Mouse (Mus musculus) embryonic facial prominence, embryonic 12.5 days (tissue): ENCODE data around the gene Gramd1b. TPM values are rescaled to one million over a fixed set of nuclear protein-coding genes. Genes with fewer than 3 reads are reported as not detected.

ENCODE experiments used
- ATAC-seq: fragments of 200-750 bp; cut with Nextera tagmentation; 2 replicates; pipeline ENCODE4 v1.8.0; 2017; ENCODE audit not compliant: insufficient number of reproducible peaks, insufficient read depth, low FRiP score, low TSS enrichment
- H3K27ac ChIP-seq: fragments of 300-500 bp; sonication (generic); 2 replicates; pipeline ENCODE4 v1.5.1; 2016; ENCODE audit warnings: mild to moderate bottlenecking
- H3K27me3 ChIP-seq: fragments of 300-500 bp; sonication (generic); 2 replicates; pipeline ENCODE4 v1.6.1; 2016; ENCODE audit warnings: mild to moderate bottlenecking, moderate library complexity
- H3K36me3 ChIP-seq: fragments of 300-500 bp; sonication (generic); 2 replicates; pipeline ENCODE4 v1.6.1; 2016; ENCODE audit warnings: mild to moderate bottlenecking
- H3K4me1 ChIP-seq: fragments of 300-500 bp; sonication (generic); 2 replicates; pipeline ENCODE4 v1.6.1; 2016
- H3K4me2 ChIP-seq: fragments of 300-500 bp; sonication (generic); replicated peaks from 2 replicates; pipeline ENCODE4 v1.6.1; 2016; ENCODE audit warnings: mild to moderate bottlenecking, moderate library complexity
- H3K4me3 ChIP-seq: fragments of 300-500 bp; sonication (generic); 2 replicates; pipeline ENCODE4 v1.5.1; 2016; ENCODE audit warnings: mild to moderate bottlenecking
- H3K9ac ChIP-seq: fragments of 300-500 bp; sonication (generic); 2 replicates; pipeline ENCODE4 v1.6.1; 2016; ENCODE audit warnings: mild to moderate bottlenecking, moderate library complexity
- H3K9me3 ChIP-seq: fragments of 300-500 bp; sonication (generic); 2 replicates; pipeline ENCODE4 v1.6.1; 2016; ENCODE audit warnings: mild to moderate bottlenecking, moderate library complexity
- WGBS: fragments of 180-500 bp; shearing (Covaris S2); methylation state at CpG from one replicate; pipeline ENCODE4 v1.1.7; 2016; 5-methylcytosine and 5-hydroxymethylcytosine counted together
- polyA plus RNA-seq: library from polyadenylated mRNA; unstranded; fragments of >200 nt; fragmentation: Nextera tagmentation; extraction: Ambion mirVana; gene quantifications from 2 replicates; pipeline ENCODE4 v1.2.1, GENCODE M21; 2016

The Gramd1b gene
- polyA plus RNA-seq, 1 experiment from 2014 or later = 5.0 TPM

- Histone ChIP-seq H3K4me2 (no peak overlapping the region), H3K27me3 (no peaks in the 10 kb centered on the region), H3K4me3 (no peak overlapping the region), H3K9me3 (no peaks in the 10 kb centered on the region), H3K36me3 (no peaks in the 10 kb centered on the region), H3K9ac (no peak overlapping the region), H3K27ac (no peak overlapping the region), H3K4me1 (peaks cover 24% of the 10 kb centered on the region)
- WGBS = 46% methylated on average over 3 of the region's 5 CpGs
- no peak for ATAC-seq
Measured at GRCm38 (mm10) chr9:40374992-40375391, 156.2 kb downstream of the Gramd1b start.

- ATAC-seq = no peak
- H3K9me3 ChIP-seq = no peaks in the 10 kb centered on the region
- H3K4me1 ChIP-seq = peaks cover 24% of the 10 kb centered on the region
- 60% methylated on average over 6 of the region's 6 CpGs for WGBS
- H3K36me3 ChIP-seq = no peaks in the 10 kb centered on the region
- no peak overlapping the region for H3K4me3 ChIP-seq
- no peak overlapping the region for H3K9ac ChIP-seq
- H3K27me3 ChIP-seq = no peaks in the 10 kb centered on the region
- no peak overlapping the region for H3K4me2 ChIP-seq
- no peak overlapping the region for H3K27ac ChIP-seq
Measured at GRCm38 (mm10) chr9:40374533-40374971, 156.6 kb downstream of the Gramd1b start.

GRCm38 (mm10) chr9:40374052-40374451, 157.1 kb downstream of the Gramd1b start:
- H3K4me3 ChIP-seq = no peak overlapping the region
- H3K27me3 ChIP-seq = no peaks in the 10 kb centered on the region
- no peak overlapping the region for H3K9ac ChIP-seq
- no peaks in the 10 kb centered on the region for H3K9me3 ChIP-seq
- ATAC-seq = no peak
- no peak overlapping the region for H3K27ac ChIP-seq
- H3K4me1 ChIP-seq = peaks cover 24% of the 10 kb centered on the region
- H3K36me3 ChIP-seq = no peaks in the 10 kb centered on the region
- WGBS = 79% methylated on average over 11 of the region's 11 CpGs
- no peak overlapping the region for H3K4me2 ChIP-seq

- H3K27me3 ChIP-seq = no peaks in the 10 kb centered on the region
- no peak overlapping the region for H3K27ac ChIP-seq
- WGBS = 78% methylated on average over 4 of the region's 4 CpGs
- no peak overlapping the region for H3K9ac ChIP-seq
- H3K9me3 ChIP-seq = no peaks in the 10 kb centered on the region
- H3K4me1 ChIP-seq = peaks cover 12% of the 10 kb centered on the region; the same call in 1 of the 2 replicates
- H3K4me2 ChIP-seq = no peak overlapping the region
- H3K4me3 ChIP-seq = no peak overlapping the region
- no peaks in the 10 kb centered on the region for H3K36me3 ChIP-seq
- ATAC-seq = no peak
Measured at GRCm38 (mm10) chr9:40370151-40370550, 161.0 kb downstream of the Gramd1b start.

- Histone ChIP-seq H3K36me3 (no peaks in the 10 kb centered on the region), H3K27me3 (no peaks in the 10 kb centered on the region), H3K4me2 (no peak overlapping the region), H3K27ac (no peak overlapping the region), H3K9me3 (no peaks in the 10 kb centered on the region), H3K4me1 (peaks cover 3% of the 10 kb centered on the region; the same call in 1 of the 2 replicates), H3K4me3 (no peak overlapping the region), H3K9ac (no peak overlapping the region)
- WGBS = 88% methylated on average over 5 of the region's 8 CpGs
- no peak for ATAC-seq
Measured at GRCm38 (mm10) chr9:40366795-40367194, 164.4 kb downstream of the Gramd1b start.

GRCm38 (mm10) chr9:40364312-40364711, 166.9 kb downstream of the Gramd1b start:
- H3K9me3 ChIP-seq = no peaks in the 10 kb centered on the region
- no peak for ATAC-seq
- 82% methylated on average over 7 of the region's 7 CpGs for WGBS

GRCm38 (mm10) chr9:40361970-40362369, 169.2 kb downstream of the Gramd1b start:
- no peak for ATAC-seq
- 82% methylated on average over 6 of the region's 6 CpGs for WGBS

More at GRCm38 (mm10) chr9:40364312-40364711, 166.9 kb downstream of the Gramd1b start:
- no peaks in the 10 kb centered on the region for H3K36me3 ChIP-seq
- H3K27me3 ChIP-seq = no peaks in the 10 kb centered on the region
- H3K4me3 ChIP-seq = no peak overlapping the region
- no peaks in the 10 kb centered on the region for H3K4me1 ChIP-seq
- no peak overlapping the region for H3K27ac ChIP-seq
- no peak overlapping the region for H3K9ac ChIP-seq
- H3K4me2 ChIP-seq = no peak overlapping the region

GRCm38 (mm10) chr9:40358408-40358896, 172.7 kb downstream of the Gramd1b start:
- no peaks in the 10 kb centered on the region for H3K36me3 ChIP-seq
- ATAC-seq = no peak
- H3K9ac ChIP-seq = no peak overlapping the region
- H3K9me3 ChIP-seq = no peaks in the 10 kb centered on the region
- no peak overlapping the region for H3K27ac ChIP-seq
- 51% methylated on average over 8 of the region's 8 CpGs for WGBS
- no peak overlapping the region for H3K4me3 ChIP-seq
- H3K27me3 ChIP-seq = no peaks in the 10 kb centered on the region
- no peak overlapping the region for H3K4me2 ChIP-seq
- H3K4me1 ChIP-seq = no peaks in the 10 kb centered on the region

More at GRCm38 (mm10) chr9:40361970-40362369, 169.2 kb downstream of the Gramd1b start:
- H3K4me3 ChIP-seq = no peak overlapping the region
- H3K27ac ChIP-seq = no peak overlapping the region
- no peaks in the 10 kb centered on the region for H3K4me1 ChIP-seq
- H3K9me3 ChIP-seq = no peaks in the 10 kb centered on the region
- H3K4me2 ChIP-seq = no peak overlapping the region
- no peaks in the 10 kb centered on the region for H3K27me3 ChIP-seq
- H3K36me3 ChIP-seq = no peaks in the 10 kb centered on the region
- H3K9ac ChIP-seq = no peak overlapping the region

GRCm38 (mm10) chr9:40356768-40357446, 174.3 kb downstream of the Gramd1b start:
- WGBS = 93% methylated on average over 4 of the region's 4 CpGs

GRCm38 (mm10) chr9:40356368-40356767, 174.8 kb downstream of the Gramd1b start:
- no peaks in the 10 kb centered on the region for H3K4me1 ChIP-seq
- H3K4me2 ChIP-seq = no peak overlapping the region
- no peak for ATAC-seq
- WGBS = 84% methylated on average over 5 of the region's 5 CpGs
- no peaks in the 10 kb centered on the region for H3K9me3 ChIP-seq
- no peak overlapping the region for H3K9ac ChIP-seq
- no peaks in the 10 kb centered on the region for H3K36me3 ChIP-seq
- H3K27me3 ChIP-seq = 0 out of 2 replicates have a peak, but pooled peaks cover 3% of the 10 kb centered on the region
- no peak overlapping the region for H3K4me3 ChIP-seq
- no peak overlapping the region for H3K27ac ChIP-seq

More at GRCm38 (mm10) chr9:40356768-40357446, 174.3 kb downstream of the Gramd1b start:
- no peaks in the 10 kb centered on the region for H3K9me3 ChIP-seq
- no peak for ATAC-seq
- H3K4me1 ChIP-seq = no peaks in the 10 kb centered on the region
- no peaks in the 10 kb centered on the region for H3K36me3 ChIP-seq
- no peak overlapping the region for H3K4me3 ChIP-seq
- no peak overlapping the region for H3K27ac ChIP-seq
- 0 out of 2 replicates have a peak, but pooled peaks cover 3% of the 10 kb centered on the region for H3K27me3 ChIP-seq
- no peak overlapping the region for H3K9ac ChIP-seq
- no peak overlapping the region for H3K4me2 ChIP-seq

GRCm38 (mm10) chr9:40355406-40355805, 175.8 kb downstream of the Gramd1b start:
- H3K4me3 ChIP-seq = no peak overlapping the region
- no peaks in the 10 kb centered on the region for H3K36me3 ChIP-seq

GRCm38 (mm10) chr9:40353596-40353995, 177.6 kb downstream of the Gramd1b start:
- 83% methylated on average over 6 of the region's 6 CpGs for WGBS

More at GRCm38 (mm10) chr9:40355406-40355805, 175.8 kb downstream of the Gramd1b start:
- no peak overlapping the region for H3K9ac ChIP-seq
- no peak for ATAC-seq
- H3K9me3 ChIP-seq = no peaks in the 10 kb centered on the region
- no peak overlapping the region for H3K27ac ChIP-seq
- no peaks in the 10 kb centered on the region for H3K4me1 ChIP-seq
- WGBS = 92% methylated on average over 8 of the region's 8 CpGs
- 0 out of 2 replicates have a peak, but pooled peaks cover 3% of the 10 kb centered on the region for H3K27me3 ChIP-seq
- no peak overlapping the region for H3K4me2 ChIP-seq

More at GRCm38 (mm10) chr9:40353596-40353995, 177.6 kb downstream of the Gramd1b start:
- Histone ChIP-seq H3K27me3 (0 out of 2 replicates have a peak, but pooled peaks cover 3% of the 10 kb centered on the region), H3K9me3 (no peaks in the 10 kb centered on the region), H3K4me1 (no peaks in the 10 kb centered on the region), H3K9ac (no peak overlapping the region), H3K4me3 (no peak overlapping the region), H3K4me2 (no peak overlapping the region), H3K27ac (no peak overlapping the region), H3K36me3 (no peaks in the 10 kb centered on the region)
- ATAC-seq = no peak
